Mouse (Mus musculus): ENCODE measurements around the gene Polr3c. TPM values are rescaled to one million over a fixed set of nuclear protein-coding genes. Genes with fewer than 3 reads are reported as not detected.
A peak's percentile ranks its signal among the peaks of the same experiment; 100 is the strongest.
"Not testable (repeated sequence)": the region's sequence is repeated elsewhere in the genome, so short reads cannot be mapped to it uniquely, and the experiment has no call there.

The Polr3c gene
- total RNA-seq, 4 experiments from 2014 or later = 24.2 to 27.6 (median 26.6) TPM

GRCm38 (mm10) chr3:96708684-96709064 lies 18.8 kb downstream of the Polr3c start:
- no peak for DNase-seq (ENCODE audit: low spot score in 2 of 2)

GRCm38 (mm10) chr3:96707903-96708683 lies 19.3 kb downstream of the Polr3c start, which contains the start of gene Nudt17:
Nudt17 (minus strand) TSS chr3:96708562.
- DNase-seq (ENCODE audit: low spot score in 2 of 2) = peak in 1 of 2 experiments; percentile 72

GRCm38 (mm10) chr3:96706984-96707383 lies 20.4 kb downstream of the Polr3c start:
- DNase-seq (ENCODE audit: low spot score in 2 of 2) = no peak

- DNase-seq (ENCODE audit: low spot score in 2 of 2) = no peak
Observed at GRCm38 (mm10) chr3:96706217-96706616, 21.2 kb downstream of the Polr3c start.

- DNase-seq (ENCODE audit: low spot score in 2 of 2) = no peak
Observed at GRCm38 (mm10) chr3:96704778-96705177, 22.6 kb downstream of the Polr3c start.

GRCm38 (mm10) chr3:96701003-96701402 lies 26.4 kb downstream of the Polr3c start:
- DNase-seq (ENCODE audit: low spot score in 2 of 2) = no peak

GRCm38 (mm10) chr3:96700376-96700775 lies 27.1 kb downstream of the Polr3c start:
- DNase-seq (ENCODE audit: low spot score in 2 of 2) = no peak

- DNase-seq (ENCODE audit: low spot score in 2 of 2) = peak in 1 of 2 experiments; percentile 65
Observed at GRCm38 (mm10) chr3:96698993-96699690, 28.3 kb downstream of the Polr3c start.

GRCm38 (mm10) chr3:96696766-96697732 lies 30.4 kb downstream of the Polr3c start:
- peak; percentile 62 to 78 for DNase-seq (ENCODE audit: low spot score in 2 of 2)

GRCm38 (mm10) chr3:96696198-96696765 lies 31.1 kb downstream of the Polr3c start, which contains the start of gene Pias3:
Pias3 (plus strand) TSS chr3:96696384.
- DNase-seq (ENCODE audit: low spot score in 2 of 2) = no peak

GRCm38 (mm10) chr3:96693579-96693978 lies 33.8 kb downstream of the Polr3c start:
- no peak for DNase-seq (ENCODE audit: low spot score in 2 of 2)

- no peak for DNase-seq (ENCODE audit: low spot score in 2 of 2)
Observed at GRCm38 (mm10) chr3:96692506-96692905, 34.9 kb downstream of the Polr3c start.

GRCm38 (mm10) chr3:96690298-96690697 lies 37.1 kb downstream of the Polr3c start:
- no peak for DNase-seq (ENCODE audit: low spot score in 2 of 2)

- no peak for DNase-seq (ENCODE audit: low spot score in 2 of 2)
Observed at GRCm38 (mm10) chr3:96688854-96689253, 38.6 kb downstream of the Polr3c start.

GRCm38 (mm10) chr3:96686057-96686456 lies 41.4 kb downstream of the Polr3c start:
- not testable (repeated sequence) for DNase-seq (ENCODE audit: low spot score in 2 of 2)

- DNase-seq (ENCODE audit: low spot score in 2 of 2) = no peak
Observed at GRCm38 (mm10) chr3:96684822-96685156, 42.6 kb downstream of the Polr3c start.

GRCm38 (mm10) chr3:96684151-96684821 lies 43.1 kb downstream of the Polr3c start:
- no peak for DNase-seq (ENCODE audit: low spot score in 2 of 2)

- DNase-seq (ENCODE audit: low spot score in 2 of 2) = no peak
Observed at GRCm38 (mm10) chr3:96683496-96683895, 43.9 kb downstream of the Polr3c start.

- no peak for DNase-seq (ENCODE audit: low spot score in 2 of 2)
Observed at GRCm38 (mm10) chr3:96680269-96680956, 47.0 kb downstream of the Polr3c start.

- DNase-seq (ENCODE audit: low spot score in 2 of 2) = no peak
Observed at GRCm38 (mm10) chr3:96679159-96679674, 48.2 kb downstream of the Polr3c start.
